Mouse (Mus musculus): ENCODE results near the gene C87414. TPM values are rescaled to one million over a fixed set of nuclear protein-coding genes. Genes with fewer than 3 reads are reported as not detected.
"Not testable (repeated sequence)": the region's sequence is repeated elsewhere in the genome, so short reads cannot be mapped to it uniquely, and the experiment has no call there.

Gene C87414
- polyA plus RNA-seq (2012; rRNA removed) (not detected in 2 replicates), polyA plus RNA-seq (2014; fragmentation: Nextera tagmentation; extraction: Ambion mirVana) (not detected in 2 replicates)

DNA sequence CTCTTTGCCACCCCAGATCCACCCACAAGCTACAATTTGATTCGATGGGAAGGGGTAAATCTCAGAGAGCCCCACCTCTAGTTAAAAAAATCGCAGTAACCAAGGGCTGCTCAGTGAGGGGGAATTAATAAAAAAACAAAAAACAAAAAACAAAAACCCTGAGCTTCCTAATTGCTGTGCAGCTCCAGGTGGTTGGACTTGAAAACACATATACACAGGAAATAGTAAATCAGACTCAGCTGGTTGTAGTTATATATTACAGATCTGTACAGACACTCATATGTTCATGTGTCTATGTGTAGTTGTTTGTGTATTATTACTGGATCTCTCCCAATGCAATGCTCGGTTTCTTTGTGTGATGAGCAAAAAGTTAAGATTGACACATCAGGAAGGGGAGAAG, at the start of gene C87414:
Gene C87414, minus strand, starts transcription at position 101 of the 400 bp plus-strand sequence.
- WGBS (ENCODE audit: insufficient replicate concordance) = no CpG with 5 or more reads among the region's 3 CpGs
- not testable (repeated sequence) for H3K4me2 ChIP-seq (ENCODE audit: low read depth); H3K27ac ChIP-seq

DNA sequence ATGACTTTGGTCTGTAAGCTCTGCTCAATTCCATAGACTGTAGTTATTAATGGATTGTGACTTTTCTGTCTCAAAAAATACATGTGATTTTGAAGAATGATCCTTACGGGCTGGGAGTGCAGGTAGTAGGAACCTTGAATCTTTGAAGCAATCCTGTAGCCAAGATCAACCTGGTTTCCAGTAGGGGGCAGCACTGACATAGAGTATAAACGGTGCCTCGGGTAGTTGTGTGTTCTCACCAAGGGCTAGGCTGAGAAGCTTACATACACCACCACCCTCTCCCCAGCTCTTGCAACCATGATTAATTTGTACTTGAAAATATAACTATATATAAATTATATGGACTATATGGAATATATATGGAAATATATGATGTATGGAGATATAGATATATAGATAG, 13.3 kb upstream of the C87414 start:
- WGBS (ENCODE audit: insufficient replicate concordance) = 46% methylated on average over 3 of the region's 3 CpGs
- not testable (repeated sequence) for H3K27ac ChIP-seq

More for the DNA sequence above, at the start of gene C87414:
- H3K9ac ChIP-seq (replicated peaks); H3K9me3 ChIP-seq (ENCODE audit: control insufficient read depth, low read length); H3K36me3 ChIP-seq (replicated peaks; ENCODE audit: control insufficient read depth, insufficient read depth, low read depth); H3K27me3 ChIP-seq (ENCODE audit: control insufficient read depth, insufficient read depth, low read length); H3K4me3 ChIP-seq (ENCODE audit: insufficient read depth in 1 of 2, low read depth in 2 of 2, low read length in 2 of 2); ATAC-seq (ENCODE audit: insufficient read depth); H3K4me1 ChIP-seq (replicated peaks; ENCODE audit: control insufficient read depth in 2 of 2, insufficient read depth in 2 of 2, low read length in 1 of 2); DNase-seq (ENCODE audit: low read depth in 3 of 3, low spot score in 3 of 3): not testable (repeated sequence)

More for the DNA sequence above, 13.3 kb upstream of the C87414 start:
- H3K27me3 ChIP-seq (ENCODE audit: control insufficient read depth, insufficient read depth, low read length); H3K9me3 ChIP-seq (ENCODE audit: control insufficient read depth, low read length); H3K36me3 ChIP-seq (replicated peaks; ENCODE audit: control insufficient read depth, insufficient read depth, low read depth); H3K4me3 ChIP-seq (ENCODE audit: insufficient read depth in 1 of 2, low read depth in 2 of 2, low read length in 2 of 2); DNase-seq (ENCODE audit: low read depth in 3 of 3, low spot score in 3 of 3); H3K4me2 ChIP-seq (ENCODE audit: low read depth); H3K9ac ChIP-seq (replicated peaks); H3K4me1 ChIP-seq (replicated peaks; ENCODE audit: control insufficient read depth in 2 of 2, insufficient read depth in 2 of 2, low read length in 1 of 2); ATAC-seq (ENCODE audit: insufficient read depth): not testable (repeated sequence)

Other genes starting within 250 kb of the C87414 start
- not detected in 2 replicates for gene Gm16427, start 131.4 kb downstream of the C87414 start, polyA plus RNA-seq (2012; rRNA removed)
- not detected in 2 replicates for gene Gm16427, start 131.4 kb downstream of the C87414 start, polyA plus RNA-seq (2014; fragmentation: Nextera tagmentation; extraction: Ambion mirVana)
- not detected in 2 replicates for gene Gm7792, start 172.2 kb upstream of the C87414 start, polyA plus RNA-seq (2012; rRNA removed)
- gene Gm7792, start 172.2 kb upstream of the C87414 start, polyA plus RNA-seq (2014; fragmentation: Nextera tagmentation; extraction: Ambion mirVana) = not detected in 2 replicates